Mouse (Mus musculus) urinary bladder, postnatal 25 days (tissue): ENCODE measurements around the gene Adcy9.
"Not testable (repeated sequence)": the region's sequence is repeated elsewhere in the genome, so short reads cannot be mapped to it uniquely, and the experiment has no call there.

Experiments used
- DNase-seq: peaks from one replicate; pipeline ENCODE4 v3.0.0; 2022; ENCODE audit warnings: low spot score

The Adcy9 gene

DNA sequence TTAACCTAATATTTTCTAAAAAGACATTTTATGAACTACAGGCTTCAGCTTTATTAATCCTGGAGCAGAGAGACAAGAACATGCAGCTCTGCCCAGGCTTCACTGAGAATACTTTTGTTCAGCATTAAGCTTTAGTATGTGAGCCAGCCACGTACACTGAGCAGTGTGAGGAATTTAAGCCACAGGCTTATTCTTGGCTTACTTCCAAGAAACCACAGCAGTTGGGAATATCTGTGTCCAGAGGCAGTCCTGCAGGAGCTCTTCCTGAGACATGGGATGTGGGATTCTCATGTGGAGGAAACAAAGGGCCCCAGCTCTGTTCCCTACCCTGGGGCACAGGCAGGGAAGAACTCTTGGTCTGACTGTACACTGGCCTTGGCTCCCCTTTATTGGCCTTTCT lies 149.4 kb downstream of the Adcy9 start:
- DNase-seq, result no peak

DNA sequence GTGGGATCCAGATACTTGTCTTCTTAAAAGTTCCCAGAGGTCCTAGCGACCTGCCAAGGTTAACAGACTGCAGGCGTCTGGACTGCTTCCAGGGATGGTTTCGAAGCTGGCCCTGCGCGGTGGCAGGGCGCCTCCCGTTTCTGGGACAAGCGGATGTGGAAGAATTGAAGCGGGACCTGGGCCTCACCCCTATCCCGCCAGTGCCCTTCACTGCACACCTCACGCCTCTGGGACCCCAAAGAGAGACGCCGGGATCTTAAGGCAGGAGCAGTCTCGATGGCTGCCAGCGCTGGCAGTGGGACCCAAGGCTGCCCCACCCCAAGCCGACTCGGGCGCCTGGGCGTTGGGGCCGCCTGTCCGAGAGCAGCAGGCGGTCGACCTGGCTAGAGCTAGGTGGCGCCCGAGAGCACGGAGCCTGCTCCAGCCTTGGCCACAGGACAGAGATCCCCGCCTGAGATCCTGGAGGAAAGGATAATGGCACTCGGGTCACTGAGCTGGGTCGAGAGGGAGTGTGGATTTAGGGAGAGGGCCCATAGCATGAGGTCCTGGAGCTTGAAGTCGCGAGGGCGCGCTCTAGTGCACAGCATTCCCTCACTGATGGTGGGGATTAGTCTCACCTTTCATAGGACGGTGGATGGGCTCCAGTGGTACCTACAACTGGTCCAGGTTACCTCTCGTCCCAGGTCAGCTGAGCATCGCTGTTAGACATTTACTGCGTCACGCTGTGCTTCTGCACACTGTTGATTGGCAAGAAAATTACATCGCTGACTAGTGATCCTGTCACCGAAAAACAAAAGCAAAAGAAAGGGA lies 152.2 kb downstream of the Adcy9 start:
- DNase-seq, result peak; percentile 86

DNA sequence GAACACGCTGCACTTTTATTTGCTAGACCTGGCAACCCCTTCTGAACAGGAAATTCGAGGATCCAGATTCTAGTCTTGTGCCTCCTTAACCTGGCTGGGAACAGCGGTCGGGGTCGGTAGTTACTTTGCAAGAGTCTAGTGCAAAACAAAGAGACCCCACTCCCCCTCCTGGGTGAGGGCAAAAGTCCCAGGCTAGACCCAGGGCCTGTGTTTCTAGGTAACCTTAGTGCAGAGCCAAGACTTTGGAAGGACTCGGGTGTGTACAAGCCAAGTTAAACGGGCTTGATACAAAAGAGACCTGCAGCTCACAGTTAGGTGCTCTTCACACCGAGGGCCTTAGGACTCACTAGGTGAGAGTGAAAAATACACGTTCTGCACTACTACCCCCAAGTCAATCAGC lies 152.8 kb downstream of the Adcy9 start:
- DNase-seq, result no peak

DNA sequence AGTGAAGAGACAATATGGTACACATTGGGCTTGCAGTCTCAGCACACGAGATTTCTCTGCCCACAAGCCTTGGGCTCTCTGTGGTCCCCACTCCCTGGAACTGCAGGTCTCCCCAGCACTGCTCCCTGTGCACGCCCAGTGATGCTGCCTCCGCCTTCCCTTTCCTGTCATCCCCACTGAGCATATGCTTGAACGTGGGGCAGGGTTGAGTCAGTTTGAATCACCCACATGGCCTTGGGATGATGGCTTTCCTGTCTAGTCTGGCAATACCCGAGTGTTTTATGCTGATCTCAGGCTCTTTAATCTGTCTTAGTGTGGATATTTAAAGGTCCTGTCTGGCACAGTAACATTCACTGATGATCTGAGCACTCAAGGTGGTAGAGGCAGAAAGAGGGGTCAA lies 154.9 kb downstream of the Adcy9 start:
- DNase-seq, result no peak

DNA sequence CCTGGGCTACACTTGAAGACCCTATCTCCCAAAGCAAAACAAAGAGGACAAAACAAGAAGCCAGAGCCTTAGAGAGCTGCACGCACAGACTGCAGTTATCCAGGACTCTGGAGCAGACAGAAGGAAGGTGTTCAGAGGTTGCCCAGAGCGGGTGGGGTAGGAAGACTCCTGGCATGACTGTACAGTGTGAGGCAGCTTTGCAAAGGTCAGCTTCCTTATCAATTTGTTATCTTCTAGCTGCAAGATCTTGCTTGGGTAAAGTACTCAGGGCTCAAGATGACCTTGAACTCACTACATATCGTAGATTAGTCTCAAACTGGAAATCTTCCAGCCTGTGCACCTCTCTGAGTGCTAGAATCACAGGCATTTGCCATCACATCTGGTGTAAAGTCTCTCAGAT lies 156.8 kb downstream of the Adcy9 start:
- no peak for DNase-seq

DNA sequence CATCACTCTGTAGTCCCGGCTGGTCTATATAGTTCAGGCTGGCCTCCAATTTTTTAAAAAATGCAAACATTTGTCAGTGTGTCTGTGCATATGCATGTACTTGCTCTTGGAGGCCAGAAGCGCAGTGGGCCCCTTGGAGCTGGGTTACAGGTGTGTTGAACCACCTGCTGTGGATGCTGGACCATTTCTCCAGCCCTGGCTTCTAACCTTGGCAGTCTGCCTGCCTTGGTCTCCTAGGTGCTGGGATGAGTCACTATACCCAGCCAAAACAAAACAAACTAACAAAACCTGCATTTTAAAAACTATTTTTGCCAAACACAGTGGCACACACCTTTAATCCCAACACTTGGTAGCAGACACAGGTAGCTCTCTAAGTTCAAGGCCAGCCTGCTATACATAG lies 162.8 kb downstream of the Adcy9 start:
- no peak for DNase-seq

DNA sequence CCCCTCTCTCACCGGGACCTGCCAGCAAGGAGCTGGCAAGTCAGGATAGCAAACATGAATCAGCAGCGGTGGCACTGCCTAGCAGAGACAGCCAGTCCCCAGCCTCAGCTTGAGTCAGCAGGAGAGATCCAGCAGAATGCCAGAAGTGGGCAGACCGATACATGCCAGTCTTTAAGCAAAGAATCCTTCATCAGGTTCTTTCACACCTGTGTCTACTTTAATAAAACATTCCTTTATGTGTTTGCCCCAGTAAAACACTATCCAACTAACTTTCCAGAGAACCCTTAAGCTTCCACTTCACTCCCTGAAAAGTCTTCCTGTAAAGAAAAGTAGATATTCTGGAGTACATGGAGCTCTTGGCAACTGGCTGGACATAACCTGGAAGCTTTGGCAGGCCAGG lies 171.5 kb downstream of the Adcy9 start:
- DNase-seq, result no peak

DNA sequence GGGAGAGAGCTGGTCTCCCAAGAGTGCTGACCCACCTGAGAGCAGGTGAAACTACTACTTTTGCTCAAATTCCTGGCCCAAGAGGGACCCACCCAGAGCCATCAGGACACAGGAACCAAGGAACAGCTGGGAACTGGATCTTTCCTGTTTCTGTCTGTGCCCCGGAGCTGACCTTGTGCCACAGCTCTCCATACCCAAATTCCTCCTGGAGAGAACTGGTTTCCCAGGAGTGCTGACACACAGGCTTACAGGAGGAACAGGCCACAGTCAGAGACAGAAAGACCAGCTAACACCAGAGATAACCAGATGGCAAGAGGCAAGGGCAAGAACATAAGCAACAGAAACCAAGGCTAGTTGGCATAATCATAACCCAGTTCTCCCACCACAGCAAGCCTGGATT lies 175.1 kb downstream of the Adcy9 start:
- not testable (repeated sequence) for DNase-seq
